Mouse (Mus musculus) kidney, postnatal 4 days (tissue): ENCODE results near the gene St8sia1.

Source experiments
- DNase-seq, 2 experiments: peaks; one replicate each; pipeline ENCODE4 v3.0.0; 2021; ENCODE audit warnings: mixed read lengths in 2 of 2

Gene St8sia1

GRCm38 (mm10) chr6:142979665-142980660 lies 15.7 kb upstream of the St8sia1 start:
- no peak for DNase-seq

GRCm38 (mm10) chr6:142977221-142977620 lies 13.0 kb upstream of the St8sia1 start:
- no peak for DNase-seq

- DNase-seq: no peak
Observed at GRCm38 (mm10) chr6:142973289-142973688, 9.0 kb upstream of the St8sia1 start.

- DNase-seq: no peak
Observed at GRCm38 (mm10) chr6:142972205-142972604, 8.0 kb upstream of the St8sia1 start.

GRCm38 (mm10) chr6:142967407-142967806 lies 3.2 kb upstream of the St8sia1 start:
- no peak for DNase-seq

GRCm38 (mm10) chr6:142964531-142965385 lies 506 bp upstream of the St8sia1 start:
- DNase-seq: peak; percentile 83 to 89

- peak in 1 of 2 experiments; percentile 49 for DNase-seq
Observed at GRCm38 (mm10) chr6:142963480-142964075, 674 bp downstream of the St8sia1 start.

GRCm38 (mm10) chr6:142962881-142963280 lies 1.4 kb downstream of the St8sia1 start:
- DNase-seq: no peak

GRCm38 (mm10) chr6:142962476-142962875 lies 1.8 kb downstream of the St8sia1 start:
- DNase-seq: no peak

GRCm38 (mm10) chr6:142961721-142962455 lies 2.4 kb downstream of the St8sia1 start:
- no peak for DNase-seq

- no peak for DNase-seq
Observed at GRCm38 (mm10) chr6:142956556-142956955, 7.7 kb downstream of the St8sia1 start.

- no peak for DNase-seq
Observed at GRCm38 (mm10) chr6:142955281-142955680, 9.0 kb downstream of the St8sia1 start.

GRCm38 (mm10) chr6:142953189-142953588 lies 11.1 kb downstream of the St8sia1 start:
- DNase-seq: no peak

GRCm38 (mm10) chr6:142952361-142952954 lies 11.8 kb downstream of the St8sia1 start:
- no peak for DNase-seq

GRCm38 (mm10) chr6:142951564-142952308 lies 12.5 kb downstream of the St8sia1 start:
- no peak for DNase-seq

GRCm38 (mm10) chr6:142950354-142950753 lies 13.9 kb downstream of the St8sia1 start:
- no peak for DNase-seq

- peak; percentile 29 to 37 for DNase-seq
Observed at GRCm38 (mm10) chr6:142948955-142949357, 15.3 kb downstream of the St8sia1 start.

- no peak for DNase-seq
Observed at GRCm38 (mm10) chr6:142947029-142947428, 17.2 kb downstream of the St8sia1 start.

GRCm38 (mm10) chr6:142946069-142946871 lies 18.0 kb downstream of the St8sia1 start:
- peak in 1 of 2 experiments; percentile 33 for DNase-seq

GRCm38 (mm10) chr6:142945461-142945860 lies 18.8 kb downstream of the St8sia1 start:
- DNase-seq: no peak
